Mouse (Mus musculus): ENCODE measurements at regions not wholly inside any gene's neighbourhood (a gene's known extent, or its start where the extent isn't known, plus 50 kb on each side); places are given as distances from the start of the nearest gene placed in this dataset.

DNA sequence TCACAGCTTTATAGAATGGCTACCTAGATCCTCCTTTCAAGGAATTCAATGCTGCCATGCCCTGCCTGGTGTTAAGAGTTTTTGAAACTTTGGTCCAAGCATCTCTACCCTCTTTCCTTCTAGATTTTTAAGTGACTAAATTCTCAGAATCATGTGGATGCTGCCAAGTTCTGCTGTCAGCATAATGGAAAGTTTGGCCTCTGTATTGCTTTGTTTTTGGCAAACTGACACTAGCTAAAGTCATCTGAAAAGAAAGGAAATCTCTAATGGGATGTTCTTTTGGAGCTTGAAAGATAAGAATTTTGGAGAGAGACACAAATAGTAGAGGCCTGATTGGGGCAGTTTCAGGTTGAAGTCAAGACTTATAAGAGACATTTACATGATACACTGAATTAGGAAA lies 589.8 kb upstream of the Zeb2 start:
- TF ChIP-seq CTCF (IDR thresholded peaks at IDR 0.05), result no peak
- no peak for TF ChIP-seq EP300 (IDR thresholded peaks at IDR 0.05)

All from lung, postnatal 0 days (tissue).